Mouse (Mus musculus): ENCODE data around the gene Ifi213.

GRCm38 (mm10) chr1:173579921-173580585, 19.0 kb downstream of the Ifi213 start:
- no peak for TF ChIP-seq JUN (IDR thresholded peaks at IDR 0.05; ENCODE audit: insufficient read depth, low read depth, low read length)
- no peak for TF ChIP-seq USF1 (IDR thresholded peaks at IDR 0.05; ENCODE audit: low read depth, low read length)
- no peak for TF ChIP-seq CTCF (conservative IDR thresholded peaks at IDR 0.05 in 1 of 2, IDR thresholded peaks at IDR 0.05 in 1 of 2; ENCODE audit: low read depth in 2 of 2, low read length in 2 of 2)
- no peak for TF ChIP-seq ZC3H11A (IDR thresholded peaks at IDR 0.05; ENCODE audit: low read depth, low read length)

All from CH12.LX (cell line).